Mouse (Mus musculus) retina, postnatal 1 day (tissue): ENCODE results near the gene Hmx2.
A peak's percentile ranks its signal among the peaks of the same experiment; 100 is the strongest.

Source experiments
- DNase-seq: peaks from one replicate; pipeline ENCODE4 v3.0.0-alpha.2; 2012

Hmx2 gene

DNA sequence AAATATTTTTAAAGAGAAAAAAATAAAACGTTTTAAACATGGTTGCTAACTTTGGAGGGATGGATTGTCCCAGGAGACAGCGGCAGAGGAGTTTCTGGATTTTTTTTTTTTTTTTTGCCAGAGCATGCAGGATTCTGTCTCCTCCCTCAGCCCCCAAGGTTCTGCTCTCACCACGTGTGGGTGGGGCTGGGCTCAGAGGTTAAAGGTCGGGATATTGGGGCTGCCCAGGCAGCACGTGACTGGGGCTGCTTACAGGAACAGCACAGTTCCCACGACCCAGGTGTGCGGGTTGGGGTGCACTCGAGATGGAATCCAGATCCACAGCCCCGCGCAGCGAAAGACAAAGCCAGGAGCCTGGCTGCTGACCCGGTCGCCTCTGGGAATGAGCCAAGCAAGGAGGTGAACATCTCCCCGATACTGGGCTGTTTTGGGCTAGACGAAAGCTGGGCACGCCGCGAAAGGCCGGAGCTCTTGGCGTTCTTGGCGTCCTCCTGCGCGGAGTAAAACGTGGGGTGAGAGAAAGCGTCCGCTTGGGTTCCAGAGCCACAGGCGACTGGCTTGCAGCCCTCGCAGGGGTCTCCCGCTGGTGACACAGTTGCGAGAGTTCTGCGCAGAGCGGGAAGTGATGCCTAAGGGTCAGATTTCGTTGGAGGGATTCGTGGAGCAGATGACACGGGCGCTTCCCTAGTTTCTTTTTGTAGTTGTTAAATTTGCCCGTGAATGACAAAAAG lies 8.1 kb downstream of the Hmx2 start:
- peak; percentile 55 for DNase-seq

DNA sequence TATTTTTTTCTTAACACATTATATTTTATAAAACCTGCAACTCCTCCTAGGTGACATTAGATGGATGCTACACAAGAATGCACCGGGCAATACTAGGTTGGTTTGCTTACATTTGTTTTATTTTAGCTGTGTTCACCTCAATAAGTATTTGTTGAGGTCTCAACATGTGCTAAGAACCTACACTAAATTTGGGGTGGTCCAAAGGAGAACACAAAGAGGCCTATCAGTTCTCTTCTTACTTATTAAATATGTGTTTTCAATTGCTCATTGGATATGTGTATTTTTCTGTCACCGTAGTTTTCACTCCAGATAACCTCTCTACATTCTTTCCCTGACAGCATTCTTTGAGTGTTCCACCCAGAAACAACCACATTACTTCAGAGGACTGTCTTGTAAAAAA lies 9.2 kb downstream of the Hmx2 start:
- DNase-seq = no peak

DNA sequence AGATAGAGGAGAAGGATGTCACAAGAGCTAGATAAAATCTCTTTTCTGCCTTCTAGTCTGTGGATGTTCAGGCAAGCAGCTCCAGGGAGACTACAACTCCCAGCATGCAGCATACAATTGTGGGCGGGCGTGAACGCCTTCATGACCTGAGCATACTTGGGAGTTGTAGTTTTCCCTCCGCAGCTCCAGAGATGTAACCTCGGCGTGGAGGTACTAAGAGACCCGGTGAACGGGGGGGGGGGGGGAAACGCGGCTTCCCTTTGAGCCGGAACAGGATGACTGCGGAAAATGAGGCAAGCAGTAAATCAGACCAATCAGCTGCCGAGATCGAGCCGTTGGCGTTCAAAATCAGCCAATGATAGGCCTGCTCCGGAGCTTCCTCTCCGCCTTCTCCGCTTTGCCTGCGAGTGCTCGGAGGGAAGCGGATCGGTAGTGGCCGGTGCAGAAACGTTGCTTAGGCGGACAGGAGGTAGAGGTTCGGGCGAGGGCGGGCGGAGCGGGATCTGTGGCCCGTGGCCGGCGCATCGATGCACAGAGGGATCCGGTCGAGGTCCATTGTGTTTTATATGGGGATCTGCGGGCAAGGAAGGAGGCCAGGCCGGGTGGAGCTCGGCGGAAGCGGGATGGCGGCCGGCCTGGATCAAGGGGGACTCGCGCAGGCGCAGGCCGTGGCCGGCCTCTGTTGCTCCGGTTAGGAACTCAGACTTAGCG lies 11.6 kb downstream of the Hmx2 start, which contains the start of gene Bub3:
Bub3 (plus strand) TSS at position 237 of the 711 bp plus-strand sequence.
- peak; percentile 97 for DNase-seq

DNA sequence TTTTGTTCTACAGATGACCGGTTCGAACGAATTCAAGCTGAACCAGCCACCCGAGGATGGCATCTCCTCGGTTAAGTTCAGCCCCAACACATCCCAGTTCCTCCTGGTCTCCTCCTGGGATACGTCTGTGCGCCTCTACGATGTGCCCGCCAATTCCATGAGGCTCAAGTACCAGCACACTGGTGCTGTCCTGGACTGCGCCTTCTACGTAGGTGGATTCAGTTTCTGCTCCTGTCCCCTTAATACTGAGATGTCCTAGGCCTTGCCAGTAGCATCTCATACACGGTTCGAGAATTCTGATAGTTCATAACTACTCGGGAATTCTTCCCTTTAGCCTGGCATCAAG lies 12.1 kb downstream of the Hmx2 start:
- no peak for DNase-seq

DNA sequence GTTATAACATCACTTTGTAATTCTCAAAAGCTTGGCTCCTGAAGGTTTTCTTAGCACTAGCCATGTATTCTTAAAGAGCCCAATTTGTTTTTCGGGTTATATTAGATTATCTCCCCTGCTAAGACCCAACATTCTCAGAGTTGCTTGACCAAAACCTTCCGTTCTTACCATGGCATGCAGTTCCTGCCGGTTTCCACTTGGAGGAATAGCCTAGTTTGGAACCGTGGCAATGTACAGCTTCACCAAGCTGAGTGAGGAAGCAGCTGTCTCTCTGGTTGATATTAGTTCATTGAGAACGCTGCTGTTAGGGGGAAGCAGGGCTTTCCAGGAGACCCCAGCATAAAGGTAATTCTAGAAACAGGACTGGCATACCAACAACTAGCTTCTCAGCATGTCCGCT lies 26.7 kb downstream of the Hmx2 start:
- no peak for DNase-seq

DNA sequence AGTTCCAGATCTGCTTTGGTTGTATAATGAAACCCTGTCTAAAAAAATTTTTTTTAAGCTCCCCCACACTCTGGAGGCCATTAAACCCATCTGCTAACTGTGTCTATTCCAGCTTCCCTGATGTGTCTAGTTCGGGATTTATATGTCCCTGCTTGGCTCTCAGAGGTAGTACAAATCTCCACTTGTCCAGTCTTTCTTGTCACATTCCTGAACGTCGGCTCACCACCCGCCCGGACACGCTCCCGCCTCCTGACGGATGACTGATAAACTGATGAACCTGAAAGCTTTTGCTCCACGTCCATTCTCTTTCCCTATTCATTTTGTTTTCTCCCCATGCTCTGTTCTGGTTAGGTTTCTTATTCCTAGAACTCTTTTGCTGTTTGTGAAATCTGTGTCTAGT lies 33.6 kb downstream of the Hmx2 start:
- no peak for DNase-seq

DNA sequence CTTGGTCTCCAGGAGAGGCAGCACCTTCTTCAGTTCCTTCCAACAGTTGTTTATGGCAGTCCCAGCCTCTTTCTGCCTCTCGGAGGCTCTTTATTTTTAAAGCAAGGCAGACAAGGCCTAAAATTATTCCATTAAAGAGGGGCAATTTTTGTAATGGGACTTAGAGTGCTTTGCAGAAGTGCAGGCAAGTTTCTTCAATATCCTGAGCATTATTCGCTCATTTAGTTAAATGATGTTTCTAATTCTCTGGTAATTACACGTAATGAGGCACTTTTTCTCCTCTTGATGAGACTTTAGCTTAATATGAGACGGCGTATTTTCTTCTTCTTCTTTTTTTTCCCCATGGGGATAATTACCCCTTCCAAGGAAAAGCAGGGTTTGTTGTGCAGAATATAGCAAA lies 37.0 kb downstream of the Hmx2 start:
- no peak for DNase-seq

DNA sequence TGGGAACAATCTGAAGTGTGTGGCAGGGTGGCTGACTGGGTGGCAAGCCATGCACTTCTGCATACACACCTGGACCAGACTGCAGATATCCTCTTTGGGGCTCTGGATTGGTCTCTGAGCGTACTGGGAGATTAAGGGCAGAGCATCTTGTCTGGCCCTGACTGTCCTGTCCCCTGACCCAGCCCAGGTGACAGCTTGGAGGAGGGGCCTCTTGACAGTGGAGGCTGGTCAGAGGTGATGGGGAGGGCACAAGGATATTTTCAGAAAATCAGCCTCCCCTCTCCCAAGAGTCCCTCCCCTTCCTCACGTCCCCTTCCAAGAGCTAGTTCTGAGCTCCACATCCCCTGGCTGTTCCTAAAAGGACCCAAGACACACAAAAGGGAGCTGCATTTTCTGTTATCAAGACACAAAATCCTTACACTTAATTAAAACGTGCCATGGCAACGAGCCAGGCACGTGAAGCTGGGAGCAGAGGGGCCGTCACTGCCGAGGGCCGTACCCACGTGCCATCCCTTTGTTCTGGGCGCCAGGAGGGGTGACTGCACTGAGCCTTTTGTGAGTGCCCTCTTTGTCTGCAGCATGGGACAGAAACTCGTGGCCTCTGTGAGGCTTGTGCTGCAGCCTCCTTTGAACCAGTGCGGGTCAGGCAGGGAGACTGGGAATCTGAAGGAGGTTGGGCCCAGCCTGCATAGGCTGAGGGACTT lies 49.4 kb downstream of the Hmx2 start:
- DNase-seq = peak; percentile 87

DNA sequence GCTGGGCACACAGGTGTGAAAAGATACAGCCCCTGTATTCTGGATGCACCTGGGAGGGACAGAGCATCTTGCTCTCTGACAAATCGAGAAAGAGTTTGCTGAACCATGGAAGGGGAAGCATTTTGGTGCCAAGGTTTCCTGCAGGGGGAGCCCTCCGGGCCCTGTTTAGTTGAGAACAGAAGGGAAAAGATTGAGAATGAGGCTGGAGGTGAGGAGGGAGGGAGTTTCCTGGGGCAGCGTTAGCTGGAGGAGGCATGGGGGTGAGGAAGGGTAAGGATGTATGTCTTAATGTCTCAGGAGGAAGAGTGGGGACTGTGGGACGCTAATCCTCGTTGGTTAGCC lies 49.9 kb downstream of the Hmx2 start:
- peak; percentile 73 for DNase-seq

DNA sequence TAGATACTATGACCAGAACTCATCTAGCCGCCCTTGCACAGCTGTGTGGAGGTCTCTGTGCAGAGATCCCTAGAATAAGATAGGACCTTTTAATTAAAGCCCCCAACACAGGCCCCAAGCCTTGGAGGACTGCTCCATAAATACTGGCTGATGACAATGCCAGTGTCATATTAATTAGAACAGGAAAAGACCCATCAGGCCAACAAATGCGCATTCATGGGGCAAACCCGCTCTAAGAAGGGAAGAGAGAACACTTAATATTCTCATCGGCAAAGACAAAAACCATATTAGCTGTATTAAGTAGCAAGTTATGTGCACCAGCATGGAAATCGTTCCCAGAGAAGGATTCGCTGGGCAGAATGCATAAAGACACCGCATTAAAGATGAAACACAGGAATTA lies 53.5 kb downstream of the Hmx2 start:
- DNase-seq = peak; percentile 84

DNA sequence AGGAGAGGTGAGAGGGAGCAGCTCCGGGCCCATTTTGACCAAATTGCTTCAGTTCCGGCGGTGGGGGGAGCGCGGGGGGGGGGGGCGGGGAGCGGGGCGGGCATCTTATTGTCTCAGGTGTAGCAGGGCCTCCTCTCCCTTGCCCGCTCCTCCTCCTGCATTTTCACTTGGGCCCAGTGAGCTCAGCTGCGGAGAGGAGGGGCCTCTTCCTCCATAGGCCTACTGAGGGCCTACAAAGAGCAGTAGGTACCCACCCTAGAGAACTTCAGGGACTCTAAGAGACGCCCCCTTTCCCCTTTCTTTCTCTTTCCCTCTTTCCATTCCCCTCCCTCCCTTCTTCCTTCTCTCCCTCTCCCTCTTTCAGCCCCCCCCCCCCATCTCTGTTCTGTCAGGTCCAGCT lies 54.6 kb downstream of the Hmx2 start:
- DNase-seq = no peak

DNA sequence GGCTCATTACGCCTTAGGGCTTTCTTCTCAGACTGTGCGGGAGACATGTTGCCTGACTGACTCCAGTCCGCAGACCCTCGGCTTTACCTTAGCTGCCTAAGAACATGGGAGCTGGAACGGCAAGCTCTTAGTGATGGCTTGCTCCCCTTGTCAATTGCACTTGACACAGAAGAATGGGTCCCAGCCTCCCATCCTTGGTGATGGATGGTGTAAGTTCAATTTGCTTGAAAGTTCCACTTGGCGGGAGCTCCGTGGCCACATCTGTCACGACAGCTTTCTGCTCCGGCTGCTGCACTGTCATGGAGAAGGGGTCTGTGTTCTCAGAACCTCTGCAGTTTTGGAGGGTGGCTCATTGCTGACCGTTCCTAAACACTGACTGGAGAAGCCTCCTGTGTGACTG lies 56.4 kb downstream of the Hmx2 start:
- DNase-seq = no peak

DNA sequence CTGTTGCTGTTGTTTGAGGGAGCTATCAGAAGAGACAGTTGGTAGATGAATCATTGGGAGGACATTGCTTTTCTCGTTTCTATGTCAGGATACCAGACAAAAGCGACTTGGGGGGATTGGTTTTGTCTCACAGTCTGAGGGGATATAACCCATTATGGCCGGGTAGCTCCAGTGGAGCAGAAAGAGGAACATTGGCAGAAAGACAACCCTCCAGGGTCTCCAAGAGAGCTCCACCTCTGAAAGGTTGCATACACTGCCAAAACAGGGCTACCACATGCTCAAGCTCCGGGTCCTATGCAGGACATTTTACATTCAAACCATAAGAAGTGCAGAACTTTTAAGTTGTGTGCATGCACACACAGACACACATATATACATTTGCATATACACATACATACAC lies 56.9 kb downstream of the Hmx2 start:
- DNase-seq = no peak
